Mouse (Mus musculus) urinary bladder, postnatal 36 days (tissue): ENCODE results near the gene Cpsf6.
A peak's percentile ranks its signal among the peaks of the same experiment; 100 is the strongest.

Experiments used
- DNase-seq, 2 experiments: peaks; one replicate each; pipeline ENCODE4 v3.0.0; 2022; ENCODE audit warnings: low spot score in 2 of 2, mixed read lengths in 1 of 2

Cpsf6 gene

DNA sequence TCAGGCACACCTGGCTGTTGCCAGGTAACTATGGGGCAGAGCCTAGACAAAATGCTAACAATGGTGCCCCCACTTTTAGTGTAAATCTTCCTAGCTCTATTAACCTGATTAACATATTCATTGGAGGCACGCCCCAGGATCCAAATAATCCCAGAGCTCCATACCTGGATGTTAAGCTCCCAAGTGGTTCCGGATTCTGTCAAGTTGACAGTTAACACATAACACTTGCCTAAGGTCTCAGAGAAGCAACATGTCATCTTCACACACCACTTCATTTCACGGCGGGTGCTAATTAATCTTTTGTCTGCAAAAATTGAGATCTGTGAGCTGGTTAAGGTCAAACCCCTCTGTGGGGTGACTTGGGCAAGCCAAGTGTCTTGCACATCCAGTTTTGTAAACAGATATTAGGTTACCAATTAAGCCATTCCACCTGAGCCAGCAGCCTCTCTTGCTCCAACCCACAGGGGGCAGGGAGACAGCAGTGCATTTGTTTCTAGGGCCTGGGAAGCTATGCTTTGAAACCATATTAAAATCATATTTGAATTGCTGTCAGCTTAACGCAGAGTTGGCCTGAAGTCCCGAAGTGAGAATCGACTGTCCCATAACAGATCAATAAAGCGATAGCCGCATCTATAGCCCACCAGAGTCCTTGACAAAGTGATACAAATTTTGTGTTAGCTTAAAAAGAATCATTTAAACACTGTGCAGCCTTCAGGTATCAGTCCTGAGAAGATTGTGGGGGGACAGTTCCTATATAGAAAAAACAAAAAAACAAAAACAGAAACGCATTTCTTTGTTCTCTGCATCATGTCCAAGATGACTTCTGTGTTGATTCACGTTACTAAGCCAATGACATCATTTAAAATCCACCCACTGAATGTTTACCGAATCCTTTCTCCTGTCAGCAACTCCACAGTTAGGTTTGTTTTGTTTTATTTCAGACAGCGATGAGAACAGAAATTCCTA, 34.0 kb upstream of the Cpsf6 start:
- no peak for DNase-seq

DNA sequence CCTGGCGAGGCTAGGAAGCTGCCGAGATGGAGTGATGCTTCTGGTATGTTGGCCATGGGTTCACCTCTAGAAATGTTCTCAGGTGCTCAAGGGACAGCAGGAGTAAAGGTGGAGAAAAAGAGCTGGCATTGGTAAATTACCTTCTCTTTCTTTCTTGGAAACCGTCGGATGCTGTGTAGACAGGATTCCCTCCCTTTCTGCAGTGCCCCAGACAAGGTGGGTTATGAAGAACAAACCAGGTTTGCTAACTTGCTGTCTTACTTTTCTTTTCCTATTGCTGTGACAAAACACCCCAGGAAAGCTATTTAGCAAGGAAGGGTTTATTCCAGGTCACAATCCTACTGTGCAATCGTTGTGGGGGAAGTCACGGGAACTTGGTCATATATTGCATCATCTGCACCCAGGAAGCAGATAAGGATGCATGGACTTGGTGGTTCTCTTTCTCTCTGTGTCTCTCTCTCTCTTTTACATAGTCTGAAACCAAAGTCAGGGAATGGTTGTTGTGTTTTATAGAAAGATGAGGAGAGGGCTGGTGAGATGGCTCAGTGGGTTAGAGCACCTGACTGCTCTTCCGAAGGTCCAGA, 32.8 kb upstream of the Cpsf6 start:
- DNase-seq: no peak

DNA sequence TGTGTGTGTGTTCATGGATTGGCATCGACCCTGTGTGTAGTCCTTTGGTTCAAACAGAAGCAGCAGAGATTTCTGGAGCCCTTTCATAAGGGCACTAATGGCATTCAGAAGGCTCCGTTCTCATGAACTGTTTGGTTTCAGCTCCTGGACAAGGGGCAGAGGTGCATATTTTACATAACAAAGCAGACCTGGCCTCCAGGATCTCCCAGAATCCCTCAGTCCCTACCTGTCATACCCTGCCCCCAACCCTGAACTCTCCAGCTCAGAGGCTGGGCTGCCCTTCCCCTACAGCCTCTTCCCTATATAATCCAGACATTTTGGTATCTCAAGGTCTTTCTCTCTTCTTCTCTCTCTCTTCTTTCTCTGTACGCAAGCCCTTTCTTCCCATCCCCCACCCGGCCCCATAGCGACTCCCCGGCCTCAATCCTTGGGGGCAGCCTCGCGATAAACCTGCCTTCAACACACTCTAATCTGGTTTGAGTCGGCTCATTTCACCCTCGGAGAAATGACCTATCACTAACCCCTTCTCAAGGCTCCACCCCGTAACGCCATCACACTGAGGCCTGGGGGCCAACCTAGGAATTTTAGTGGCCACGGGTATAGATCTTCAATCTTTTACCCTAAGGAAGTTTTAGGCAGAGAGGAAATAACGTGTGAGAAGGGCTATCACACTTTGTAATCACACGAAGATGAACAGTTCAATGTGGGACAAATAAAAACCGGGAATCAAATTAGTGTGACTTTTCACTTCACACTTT, 32.1 kb upstream of the Cpsf6 start:
- no peak for DNase-seq

DNA sequence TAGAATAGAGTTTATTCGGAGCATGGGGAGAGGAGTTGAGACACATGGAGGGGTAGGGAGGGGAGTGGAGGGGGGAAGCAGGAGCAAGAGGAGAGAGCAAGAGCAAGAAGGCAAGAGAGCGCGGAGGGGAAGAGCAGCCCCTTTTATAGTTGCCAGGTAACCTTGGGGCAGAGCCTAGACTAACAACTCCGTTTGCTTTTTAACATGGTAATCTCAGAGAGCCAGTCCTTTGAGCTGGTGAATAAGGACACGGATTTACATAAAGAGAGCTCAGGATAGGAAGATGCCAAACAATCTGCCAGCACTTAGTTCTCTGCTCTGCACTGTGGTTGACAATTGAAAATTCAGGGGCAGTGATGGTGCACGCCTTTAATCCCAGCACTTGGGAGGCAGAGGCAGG, 31.3 kb upstream of the Cpsf6 start:
- DNase-seq: no peak

DNA sequence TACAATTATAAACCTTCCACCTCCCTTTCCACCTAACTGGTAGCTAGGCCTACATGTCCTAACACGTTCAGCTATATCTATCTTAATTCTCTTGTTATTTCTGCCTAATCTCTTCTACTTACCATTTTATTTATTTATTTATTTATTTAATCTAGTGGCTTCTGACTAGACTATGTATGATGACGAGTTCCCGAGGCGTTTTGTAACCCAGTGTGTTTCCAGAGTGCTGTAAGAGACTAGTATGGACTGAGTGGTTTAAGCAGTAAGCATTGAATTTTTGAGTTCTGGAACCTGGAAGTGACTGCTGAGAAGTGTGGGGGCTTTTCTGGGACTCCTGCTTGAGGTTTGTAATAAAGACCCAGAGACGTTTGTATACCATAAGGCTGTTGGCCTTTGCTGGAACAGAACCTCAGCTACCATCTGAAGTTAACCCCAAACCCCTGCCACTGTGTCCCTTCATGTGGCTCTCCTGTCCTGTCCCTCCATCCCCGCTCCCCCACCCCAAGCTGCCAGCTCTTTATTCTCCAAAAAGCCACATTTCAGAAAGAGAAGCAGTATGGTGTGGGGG, 30.8 kb upstream of the Cpsf6 start:
- no peak for DNase-seq

DNA sequence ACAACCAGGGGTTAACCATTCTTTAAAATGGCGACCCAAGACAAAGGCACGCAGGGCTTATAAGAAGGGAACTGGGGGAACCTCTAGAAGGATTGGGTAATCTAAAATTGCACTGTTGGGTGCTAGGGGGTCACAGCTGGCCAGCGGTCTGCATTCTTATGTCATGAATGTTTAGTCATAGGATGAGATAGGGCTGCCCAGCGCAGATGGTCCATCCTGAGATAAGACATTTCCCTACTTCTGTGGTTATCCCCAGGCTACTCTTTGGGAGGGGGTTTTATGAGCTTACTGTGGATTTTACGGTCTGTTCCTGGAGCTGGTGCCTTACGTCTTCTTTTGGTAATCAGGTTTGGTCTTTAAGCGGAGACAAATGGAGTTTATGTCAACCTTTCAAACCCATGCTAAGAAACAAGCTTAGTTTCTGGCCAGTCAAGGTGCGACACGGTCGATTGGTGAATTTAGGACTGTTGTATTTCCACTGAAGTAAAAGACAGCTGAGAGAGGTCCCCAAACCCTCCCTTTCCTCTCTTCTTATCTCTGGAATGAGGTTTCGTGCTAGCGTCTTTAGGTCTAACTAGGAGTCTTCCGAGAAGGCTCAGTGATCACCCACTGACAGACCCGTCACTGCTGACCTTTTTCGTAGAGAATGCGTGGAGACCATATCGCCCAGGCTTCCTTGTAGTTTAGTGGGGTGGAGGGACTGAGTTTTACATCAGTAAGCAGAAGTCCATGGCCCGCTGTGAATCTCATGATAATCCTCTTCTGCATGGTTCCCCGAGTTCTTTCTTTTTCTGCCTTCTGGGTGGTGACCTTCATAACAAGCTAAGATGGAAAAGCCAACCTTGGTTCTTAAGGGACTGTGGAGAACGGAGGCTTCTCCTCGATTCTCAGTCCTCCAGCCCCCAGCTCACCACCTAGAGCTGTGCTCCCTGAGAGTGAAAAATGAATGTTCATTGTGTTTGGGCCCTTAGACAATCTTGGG, 29.8 kb upstream of the Cpsf6 start:
- DNase-seq: no peak

DNA sequence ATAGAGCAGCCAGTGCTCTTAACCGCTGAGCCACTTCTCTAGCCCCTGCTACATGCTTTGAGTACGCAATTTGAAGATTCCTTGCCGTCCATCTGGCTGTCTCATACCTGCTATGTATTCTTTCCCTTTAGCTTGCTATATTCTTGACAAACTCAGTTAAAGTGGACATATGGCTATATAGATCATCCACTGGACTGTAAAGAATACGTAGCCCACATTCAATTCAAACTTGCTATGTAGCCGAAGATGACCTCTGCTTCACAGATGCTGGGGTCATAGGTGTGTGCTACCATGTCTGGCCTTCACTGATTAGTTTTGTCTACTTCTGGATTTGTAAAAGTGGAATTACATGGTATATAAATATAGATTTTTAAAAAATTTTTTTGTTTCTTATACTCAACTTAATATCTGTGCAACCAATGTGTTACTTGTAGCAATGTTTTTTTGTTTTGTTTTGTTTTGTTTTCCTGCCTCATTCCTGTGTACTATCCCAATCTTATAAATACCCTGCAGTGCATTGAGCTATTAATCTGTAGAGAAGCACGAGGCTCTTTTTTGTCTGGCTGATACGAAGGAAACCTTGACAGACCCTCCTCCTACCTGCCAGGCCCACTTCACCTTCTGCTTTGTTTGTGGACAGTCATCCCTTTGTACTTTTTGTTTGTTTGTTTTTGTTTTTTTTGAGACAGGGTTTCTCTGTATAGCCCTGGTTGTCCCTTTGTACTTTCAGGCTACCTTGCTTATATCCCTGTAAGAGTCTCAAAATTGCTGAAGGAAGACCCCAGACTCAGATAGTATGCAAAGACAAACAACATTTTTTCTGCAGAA, 28.9 kb upstream of the Cpsf6 start:
- DNase-seq: no peak

DNA sequence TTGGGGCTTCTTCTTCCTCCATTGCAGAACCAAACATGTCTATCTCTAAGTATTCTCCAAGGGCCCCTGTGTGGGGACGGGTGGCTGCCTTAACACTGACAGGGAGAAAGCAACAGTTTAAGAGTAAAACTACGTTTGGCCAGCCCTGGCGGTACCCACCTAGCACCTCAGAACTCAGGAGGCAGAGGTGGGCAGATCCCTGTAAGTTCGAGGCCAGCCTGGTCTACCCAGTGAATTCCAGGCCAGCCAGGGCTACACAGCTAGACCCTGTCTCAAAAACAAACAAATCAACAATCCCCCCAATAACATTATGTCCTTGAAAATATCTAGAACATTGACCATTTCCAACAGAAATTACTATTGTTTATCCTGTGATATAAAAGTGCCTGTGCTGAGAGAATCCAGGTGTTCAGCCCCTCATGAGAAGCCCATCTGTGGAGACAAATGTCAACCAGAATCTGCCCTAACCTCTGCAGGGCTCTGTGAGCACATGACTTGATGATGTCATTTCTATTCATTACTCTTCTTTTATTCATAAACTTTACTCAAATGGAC, 28.0 kb upstream of the Cpsf6 start:
- no peak for DNase-seq

DNA sequence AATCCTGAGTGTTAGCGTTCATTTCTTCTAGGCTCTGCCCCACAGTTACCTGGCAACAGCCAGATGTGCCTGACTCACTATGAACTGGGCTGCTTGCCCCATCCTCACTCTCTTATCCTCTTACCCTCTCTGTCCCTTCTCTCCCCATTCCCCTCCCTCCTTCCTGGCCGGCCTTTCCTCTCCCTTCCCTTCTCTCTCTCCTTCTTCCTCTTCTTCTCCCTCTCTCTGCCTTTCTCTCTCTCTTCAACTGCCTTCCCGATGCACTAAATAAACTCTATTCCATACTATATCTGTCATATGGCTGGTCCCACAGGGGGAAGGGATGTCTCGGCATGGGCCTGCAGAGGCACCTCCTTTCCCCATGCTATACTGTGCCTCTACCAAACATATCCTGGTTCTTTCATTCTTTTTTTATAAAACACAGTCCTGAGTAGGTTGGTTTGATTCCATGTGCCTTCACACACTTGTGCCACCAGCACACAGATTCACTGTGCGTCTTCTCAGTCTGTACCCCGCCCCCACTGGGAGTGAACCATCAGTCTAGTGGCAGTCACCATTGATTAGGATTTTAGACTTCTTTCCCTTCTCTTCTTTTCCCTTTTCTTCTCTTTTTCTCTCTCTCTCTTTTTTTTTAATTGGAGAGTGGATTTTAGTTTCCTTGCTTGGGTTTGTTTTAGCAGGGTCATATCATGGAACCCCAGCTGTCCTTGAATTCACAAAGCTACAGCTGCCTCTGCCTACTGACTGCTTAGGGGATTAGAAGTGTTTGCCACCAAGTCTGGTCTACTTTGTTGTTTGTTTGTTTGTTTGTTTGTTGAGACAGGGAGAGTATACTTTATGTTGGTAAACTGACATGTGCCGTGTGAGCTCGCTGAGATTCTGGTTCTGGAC, 27.3 kb upstream of the Cpsf6 start:
- DNase-seq: no peak

DNA sequence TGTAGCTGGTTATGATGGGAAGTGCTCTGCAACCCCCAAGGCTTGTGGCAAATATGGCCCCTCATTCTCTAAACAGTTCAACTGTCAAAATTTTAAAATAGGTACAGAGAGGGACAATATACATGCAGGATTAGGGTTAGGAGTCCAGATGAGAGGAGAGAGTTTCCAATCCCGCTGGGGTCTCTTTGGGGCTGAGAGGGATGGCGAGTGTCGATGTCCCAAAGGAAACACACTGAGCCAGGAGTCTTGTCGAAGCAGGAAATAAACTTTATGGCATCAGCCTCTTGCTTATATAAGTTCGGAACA, 26.4 kb upstream of the Cpsf6 start:
- no peak for DNase-seq

DNA sequence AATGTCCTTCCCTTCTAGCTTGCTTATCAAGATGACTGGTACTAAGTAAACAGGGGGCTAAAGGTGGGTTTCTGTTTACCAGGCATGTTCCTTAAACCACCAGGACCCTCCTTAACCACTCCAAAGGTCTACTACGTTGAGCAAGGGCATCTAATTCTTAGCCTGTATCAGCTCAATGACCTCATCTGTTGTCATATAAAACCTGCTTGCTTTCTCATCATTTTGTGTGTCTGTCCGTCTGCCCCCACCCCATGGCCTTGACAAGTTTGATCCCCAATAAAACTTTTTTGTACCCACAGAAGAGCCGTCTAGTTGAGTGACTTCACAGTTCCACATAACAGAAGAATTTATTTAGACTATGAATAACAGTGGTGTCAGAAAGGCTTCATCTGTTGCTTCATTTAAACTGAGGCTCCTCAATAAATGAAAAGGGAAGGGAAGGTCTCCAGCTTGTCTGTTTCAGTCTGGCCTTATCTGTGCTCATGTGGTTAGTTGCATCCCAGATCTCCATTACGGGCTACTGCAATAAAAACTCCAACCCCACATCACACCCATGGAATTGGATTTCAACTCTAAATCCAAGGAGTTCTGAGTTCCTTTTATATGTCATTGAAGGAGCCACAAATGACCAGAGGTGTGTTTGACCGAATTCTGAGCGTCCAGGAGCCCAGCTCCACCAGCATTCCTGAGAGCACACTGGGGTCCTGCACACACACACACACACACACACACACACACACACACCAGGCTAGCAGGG, 25.9 kb upstream of the Cpsf6 start:
- DNase-seq: no peak

DNA sequence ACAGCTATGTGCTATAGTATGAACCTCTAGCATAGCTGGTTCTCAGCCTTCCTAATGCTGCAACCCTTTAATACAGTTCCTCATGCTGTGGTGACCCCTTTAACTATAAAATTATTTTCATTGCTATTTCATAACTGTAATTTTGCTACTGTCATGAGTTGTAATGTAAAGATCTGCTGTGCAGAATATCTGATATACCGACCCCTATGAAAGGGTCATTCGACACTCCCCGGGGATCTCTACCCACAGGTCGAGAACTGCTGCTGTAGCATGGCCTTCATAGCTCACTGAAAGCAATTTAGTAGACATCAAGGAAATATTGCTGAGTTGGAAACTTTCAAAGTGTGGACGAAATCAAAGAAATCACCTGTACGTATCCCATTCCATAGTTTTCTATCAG, 24.6 kb upstream of the Cpsf6 start:
- DNase-seq: no peak

DNA sequence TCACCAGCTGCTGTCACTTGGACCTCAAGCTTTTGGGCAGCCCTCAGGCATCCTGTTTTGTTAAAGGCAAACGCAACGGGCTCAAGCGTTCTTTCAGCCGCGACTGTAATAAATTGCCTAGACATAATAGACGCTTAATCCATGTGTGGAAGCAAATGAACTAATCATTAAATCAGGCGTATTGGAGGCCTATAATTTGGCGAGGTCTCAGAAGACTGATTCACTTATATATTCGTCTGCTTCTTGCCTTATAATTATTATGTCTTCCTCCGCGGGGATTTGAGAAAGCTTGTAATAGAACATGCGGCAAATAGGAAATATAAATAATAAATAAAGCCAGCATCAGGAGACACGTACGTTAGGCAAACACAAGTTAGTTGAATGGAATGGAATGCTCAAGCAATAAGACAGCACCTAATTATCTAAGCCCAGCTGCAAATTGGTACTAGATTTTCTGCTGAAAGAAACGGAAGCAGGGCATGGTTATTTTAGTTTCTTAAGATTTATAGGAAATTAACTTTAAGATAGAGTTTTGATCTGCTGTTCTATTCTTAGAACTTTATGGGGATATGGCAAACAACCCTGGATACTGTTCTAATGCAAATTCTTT, 23.6 kb upstream of the Cpsf6 start:
- DNase-seq: no peak

DNA sequence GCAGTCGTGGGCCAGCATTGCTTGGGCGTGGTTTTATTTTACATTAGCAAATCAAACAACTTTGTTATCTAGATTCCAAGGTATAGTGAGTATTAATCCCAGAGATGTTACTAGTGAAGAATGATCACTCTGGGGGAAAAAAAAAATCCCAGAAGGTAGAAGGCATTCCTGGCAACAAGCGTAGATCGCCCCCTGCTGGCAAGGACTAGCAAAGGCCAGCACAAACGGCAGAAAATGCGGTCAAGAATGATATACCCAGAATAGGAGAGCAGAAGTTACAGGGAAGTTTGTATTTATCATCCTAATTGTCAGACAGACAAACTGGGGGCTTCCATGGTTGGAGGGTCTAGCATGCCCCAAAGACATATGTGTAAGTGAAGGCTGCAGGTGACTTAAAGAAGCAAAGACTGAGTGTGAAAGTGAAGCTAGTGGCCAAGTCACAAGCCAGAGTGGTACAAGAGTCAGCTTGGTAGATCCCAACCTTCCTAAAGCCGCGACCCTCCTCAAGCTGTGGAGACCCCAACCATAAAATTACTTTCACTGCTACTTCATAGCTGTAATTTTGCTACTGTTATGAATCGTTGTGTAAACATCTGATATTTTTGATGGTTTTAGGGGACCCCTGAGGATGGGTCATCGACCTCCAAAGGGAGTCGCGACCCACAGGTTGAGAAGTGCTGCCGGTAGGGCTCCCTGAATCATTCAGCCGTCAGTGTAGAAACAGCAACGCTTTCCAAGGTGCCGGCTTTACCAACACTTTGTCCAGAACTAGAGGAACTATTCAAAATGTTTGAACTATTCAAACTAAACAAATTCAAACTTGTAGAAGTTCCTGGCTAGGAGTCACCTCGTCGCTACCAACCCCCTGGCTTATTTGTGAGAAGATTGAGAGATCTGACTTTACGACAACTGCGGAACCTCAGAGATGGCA, 22.9 kb upstream of the Cpsf6 start:
- peak in 1 of 2 experiments; percentile 19 for DNase-seq

DNA sequence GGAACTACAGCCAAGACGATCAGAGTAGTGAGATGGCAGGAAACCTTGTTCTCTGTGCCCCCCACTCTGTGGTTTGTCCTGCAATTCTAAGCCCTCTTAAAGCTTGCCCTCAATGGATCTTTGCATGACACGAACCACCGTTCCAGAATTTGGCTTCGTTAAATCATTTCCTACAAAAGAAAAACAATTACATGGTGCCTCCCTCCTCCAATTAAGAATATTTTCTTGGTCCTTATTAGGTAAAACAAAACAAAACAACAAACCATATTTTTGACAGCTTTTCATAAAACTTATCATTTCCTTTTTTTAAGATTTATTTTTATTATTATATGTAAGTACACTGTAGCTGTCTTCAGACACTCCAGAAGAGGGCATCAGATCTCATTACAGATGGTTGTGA, 21.5 kb upstream of the Cpsf6 start:
- no peak for DNase-seq

DNA sequence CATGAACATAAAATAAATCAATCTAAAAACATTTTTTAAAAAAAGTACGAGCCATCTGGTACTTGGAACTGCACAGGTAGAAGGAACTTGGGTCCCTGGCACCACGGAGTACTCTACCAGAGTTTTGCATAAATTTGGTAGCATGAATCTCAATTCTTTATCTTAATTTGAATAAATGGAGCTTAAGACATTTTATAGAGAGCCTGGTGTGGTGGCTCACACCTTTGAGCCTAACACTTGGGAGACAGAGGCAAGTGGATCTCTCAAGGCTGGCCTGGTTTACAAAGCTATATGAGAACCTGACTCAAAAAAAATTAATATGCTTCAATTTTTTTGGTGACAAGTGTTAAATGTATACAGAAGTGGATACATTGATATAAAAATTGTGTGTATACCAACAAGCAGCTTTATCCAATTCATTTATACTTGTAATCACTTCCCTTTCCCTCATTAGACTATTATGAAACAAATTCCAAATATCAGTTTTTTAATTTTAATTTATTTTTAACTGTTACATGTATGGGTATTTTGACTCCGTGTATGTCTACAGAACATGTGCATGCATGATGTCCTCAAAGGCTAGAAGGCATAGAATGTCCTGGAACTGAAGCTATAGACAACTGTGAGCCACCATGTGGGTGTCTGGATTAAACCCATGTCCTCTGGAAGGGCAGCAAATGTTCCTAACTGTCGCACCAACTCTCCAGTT, 20.6 kb upstream of the Cpsf6 start:
- no peak for DNase-seq
